Mouse (Mus musculus): ENCODE measurements at regions not wholly inside any gene's neighbourhood (a gene's known extent, or its start where the extent isn't known, plus 50 kb on each side); places are given as distances from the start of the nearest gene placed in this dataset.

GRCm38 (mm10) chr14:91658654-91659421, 2231.6 kb downstream of the Pcdh9 start:
- no peak for DNase-seq

GRCm38 (mm10) chr14:91656011-91656410, 2234.5 kb downstream of the Pcdh9 start:
- DNase-seq, result no peak

GRCm38 (mm10) chr14:91630976-91631375, 2259.5 kb downstream of the Pcdh9 start:
- peak in 1 of 2 experiments; percentile 32 for DNase-seq

GRCm38 (mm10) chr14:91614391-91614790, 2276.1 kb downstream of the Pcdh9 start:
- DNase-seq, result no peak

- no peak for DNase-seq
These were observed 2285.9 kb downstream of the Pcdh9 start for GRCm38 (mm10) chr14:91604570-91604969.

GRCm38 (mm10) chr14:91582462-91582861, 2308.0 kb downstream of the Pcdh9 start:
- no peak for DNase-seq

GRCm38 (mm10) chr14:91581684-91582424, 2308.6 kb downstream of the Pcdh9 start:
- no peak for DNase-seq

- no peak for DNase-seq
These were observed 2321.4 kb downstream of the Pcdh9 start for GRCm38 (mm10) chr14:91569100-91569499.

GRCm38 (mm10) chr14:91539181-91539580, 2351.3 kb downstream of the Pcdh9 start:
- no peak for DNase-seq

- DNase-seq, result no peak
These were observed 2355.5 kb downstream of the Pcdh9 start for GRCm38 (mm10) chr14:91534931-91535330.

- no peak for DNase-seq
These were observed 2392.0 kb downstream of the Pcdh9 start for GRCm38 (mm10) chr14:91498449-91498848.

- DNase-seq, result no peak
These were observed 2412.1 kb downstream of the Pcdh9 start for GRCm38 (mm10) chr14:91478358-91478870.

GRCm38 (mm10) chr14:91463910-91464309, 2426.6 kb downstream of the Pcdh9 start:
- DNase-seq, result no peak

GRCm38 (mm10) chr14:91462671-91463070, 2427.8 kb downstream of the Pcdh9 start:
- no peak for DNase-seq

GRCm38 (mm10) chr14:91458756-91459155, 2431.7 kb downstream of the Pcdh9 start:
- DNase-seq, result no peak
